Mouse (Mus musculus) c-Kit-positive CD71-positive TER-119-negative erythroid progenitor cells, embryonic 14.5 days (primary cell): ENCODE results near the gene Glis1.

Source experiments
- DNase-seq: peaks from one replicate; pipeline ENCODE4 v3.0.0-alpha.2; 2013; ENCODE audit warnings: low read depth

Glis1 gene

GRCm38 (mm10) chr4:107684130-107684529 is 249.7 kb downstream of the Glis1 start, which contains the start of gene Dmrtb1:
Dmrtb1 (minus strand) TSS chr4:107684230.
- no peak for DNase-seq
